Mouse (Mus musculus) hindbrain, embryonic 14.5 days (tissue): Measurements from ENCODE around the gene Fstl4. TPM values are rescaled to one million over a fixed set of nuclear protein-coding genes. Genes with fewer than 3 reads are reported as not detected.
A peak's percentile ranks its signal among the peaks of the same experiment; 100 is the strongest.

ENCODE experiments used
- ATAC-seq: fragments of 200-750 bp; cut with Nextera tagmentation; 2 replicates; pipeline ENCODE4 v1.8.0; 2017; ENCODE audit warnings: moderate number of reproducible peaks, mild to moderate bottlenecking, moderate TSS enrichment, moderate library complexity; ENCODE audit not compliant: low FRiP score
- DNase-seq: peaks from one replicate; pipeline ENCODE4 v3.0.0-alpha.2; 2015; ENCODE audit warnings: low spot score
- H3K27ac ChIP-seq: fragments of 300-500 bp; sonication (generic); 2 replicates; pipeline ENCODE4 v1.5.1; 2014; ENCODE audit warnings: mild to moderate bottlenecking, moderate library complexity
- H3K27me3 ChIP-seq: fragments of 300-500 bp; sonication (generic); 2 replicates; pipeline ENCODE4 v1.6.1; 2014; ENCODE audit warnings: mild to moderate bottlenecking, low read length, mixed read lengths; ENCODE audit not compliant: control insufficient read depth, insufficient read depth
- H3K36me3 ChIP-seq: fragments of 300-500 bp; sonication (generic); replicated peaks from 2 replicates; pipeline ENCODE4 v1.6.1; 2014; ENCODE audit not compliant: control insufficient read depth, insufficient read depth
- H3K4me1 ChIP-seq: fragments of 300-500 bp; sonication (generic); replicated peaks from 2 replicates; pipeline ENCODE4 v1.6.1; 2014; ENCODE audit warnings: antibody characterized with exemption, low read length, mixed read lengths; ENCODE audit not compliant: control insufficient read depth, insufficient read depth
- H3K4me2 ChIP-seq: fragments of 300-500 bp; sonication (generic); replicated peaks from 2 replicates; pipeline ENCODE4 v1.6.1; 2014; ENCODE audit warnings: mild to moderate bottlenecking, moderate library complexity
- H3K4me3 ChIP-seq: fragments of 300-500 bp; sonication (generic); replicated peaks from 2 replicates; pipeline ENCODE4 v1.5.1; 2014; ENCODE audit warnings: mild to moderate bottlenecking, low read length
- H3K9ac ChIP-seq: fragments of 300-500 bp; sonication (generic); 2 replicates; pipeline ENCODE4 v1.6.1; 2014
- H3K9me3 ChIP-seq: fragments of 300-500 bp; sonication (generic); 2 replicates; pipeline ENCODE4 v1.6.1; 2016; ENCODE audit warnings: low read length; ENCODE audit not compliant: control insufficient read depth
- WGBS: fragments of 180-500 bp; shearing (Covaris S2); extraction: QIAGEN DNeasy Blood & Tissue Kit; methylation state at CpG from one replicate; pipeline ENCODE4 v1.1.7; 2014; 5-methylcytosine and 5-hydroxymethylcytosine counted together
- polyA plus RNA-seq: library from polyadenylated mRNA; unstranded; fragments of >200 nt; fragmentation: Nextera tagmentation; extraction: Ambion mirVana; gene quantifications from 2 replicates; pipeline ENCODE4 v1.2.1, GENCODE M21; 2014

The Fstl4 gene
- polyA plus RNA-seq, 1 experiment from 2014 or later = 10.5 TPM

GRCm38 (mm10) chr11:53097870-53098269 is 333.4 kb downstream of the Fstl4 start:
- no peak overlapping the region for H3K4me2 ChIP-seq
- no peaks in the 10 kb centered on the region for H3K27me3 ChIP-seq
- no peaks in the 10 kb centered on the region for H3K36me3 ChIP-seq
- H3K9me3 ChIP-seq = no peaks in the 10 kb centered on the region
- DNase-seq (no peak), ATAC-seq (no peak)
- H3K27ac ChIP-seq = no peak overlapping the region
- H3K9ac ChIP-seq = no peak overlapping the region
- H3K4me3 ChIP-seq = no peak overlapping the region
- H3K4me1 ChIP-seq = no peaks in the 10 kb centered on the region
- WGBS = 93% methylated on average over 6 of the region's 6 CpGs

GRCm38 (mm10) chr11:53098780-53099198 is 334.4 kb downstream of the Fstl4 start:
- peak; percentile 34; the same call in 1 of the 2 replicates for ATAC-seq
- no peak overlapping the region for H3K4me3 ChIP-seq
- H3K9me3 ChIP-seq = no peaks in the 10 kb centered on the region
- H3K4me2 ChIP-seq = no peak overlapping the region
- no peak overlapping the region for H3K27ac ChIP-seq
- no peaks in the 10 kb centered on the region for H3K36me3 ChIP-seq
- 45% methylated on average over 3 of the region's 3 CpGs for WGBS
- H3K4me1 ChIP-seq = 0 out of 2 replicates have a peak, but pooled peaks cover 3% of the 10 kb centered on the region
- no peaks in the 10 kb centered on the region for H3K27me3 ChIP-seq
- H3K9ac ChIP-seq = no peak overlapping the region
- DNase-seq = no peak

GRCm38 (mm10) chr11:53099322-53099721 is 334.9 kb downstream of the Fstl4 start:
- Histone ChIP-seq H3K27me3 (no peaks in the 10 kb centered on the region), H3K4me1 (0 out of 2 replicates have a peak, but pooled peaks cover 5% of the 10 kb centered on the region), H3K9ac (no peak overlapping the region), H3K9me3 (no peaks in the 10 kb centered on the region), H3K4me3 (no peak overlapping the region), H3K4me2 (no peak overlapping the region), H3K27ac (no peak overlapping the region), H3K36me3 (no peaks in the 10 kb centered on the region)
- DNase-seq (no peak), ATAC-seq (no peak)
- WGBS = 89% methylated on average over 5 of the region's 5 CpGs

GRCm38 (mm10) chr11:53101732-53102131 is 337.3 kb downstream of the Fstl4 start:
- Histone ChIP-seq H3K4me1 (0 out of 2 replicates have a peak, but pooled peaks cover 5% of the 10 kb centered on the region), H3K27ac (no peak overlapping the region), H3K36me3 (no peaks in the 10 kb centered on the region), H3K9ac (no peak overlapping the region), H3K4me2 (no peak overlapping the region), H3K4me3 (no peak overlapping the region), H3K27me3 (no peaks in the 10 kb centered on the region), H3K9me3 (no peaks in the 10 kb centered on the region)
- WGBS = 90% methylated on average over 5 of the region's 5 CpGs
- no peak for DNase-seq
- no peak for ATAC-seq

GRCm38 (mm10) chr11:53103601-53104325 is 339.3 kb downstream of the Fstl4 start:
- no peaks in the 10 kb centered on the region for H3K9me3 ChIP-seq
- ATAC-seq (no peak), DNase-seq (no peak)
- H3K4me3 ChIP-seq = no peak overlapping the region
- 37% methylated on average over 10 of the region's 10 CpGs for WGBS
- no peaks in the 10 kb centered on the region for H3K36me3 ChIP-seq
- no peak overlapping the region for H3K27ac ChIP-seq
- no peak overlapping the region for H3K4me2 ChIP-seq
- H3K9ac ChIP-seq = no peak overlapping the region
- no peaks in the 10 kb centered on the region for H3K27me3 ChIP-seq
- 0 out of 2 replicates have a peak, but pooled peaks cover 5% of the 10 kb centered on the region for H3K4me1 ChIP-seq

- Histone ChIP-seq H3K4me1 (0 out of 2 replicates have a peak, but pooled peaks cover 8% of the 10 kb centered on the region), H3K9ac (no peak overlapping the region), H3K27ac (no peak overlapping the region), H3K4me3 (no peak overlapping the region), H3K36me3 (no peaks in the 10 kb centered on the region), H3K4me2 (no peak overlapping the region), H3K9me3 (no peaks in the 10 kb centered on the region), H3K27me3 (no peaks in the 10 kb centered on the region)
- DNase-seq = no peak
- ATAC-seq = no peak
- WGBS = 72% methylated on average over 5 of the region's 5 CpGs
Observed at GRCm38 (mm10) chr11:53107706-53108105, 343.3 kb downstream of the Fstl4 start.

GRCm38 (mm10) chr11:53108798-53109197 is 344.4 kb downstream of the Fstl4 start:
- H3K4me1 ChIP-seq = 0 out of 2 replicates have a peak, but pooled peaks cover 5% of the 10 kb centered on the region
- H3K36me3 ChIP-seq = no peaks in the 10 kb centered on the region
- no peak overlapping the region for H3K27ac ChIP-seq
- DNase-seq (no peak), ATAC-seq (no peak)
- H3K9ac ChIP-seq = no peak overlapping the region
- no peaks in the 10 kb centered on the region for H3K27me3 ChIP-seq
- no peak overlapping the region for H3K4me2 ChIP-seq
- H3K9me3 ChIP-seq = no peaks in the 10 kb centered on the region
- no peak overlapping the region for H3K4me3 ChIP-seq
- WGBS = 96% methylated on average over 6 of the region's 6 CpGs

- Histone ChIP-seq H3K9me3 (no peaks in the 10 kb centered on the region), H3K4me1 (0 out of 2 replicates have a peak, but pooled peaks cover 3% of the 10 kb centered on the region), H3K27me3 (no peaks in the 10 kb centered on the region), H3K27ac (no peak overlapping the region), H3K36me3 (no peaks in the 10 kb centered on the region), H3K4me3 (no peak overlapping the region), H3K9ac (no peak overlapping the region), H3K4me2 (no peak overlapping the region)
- no peak for ATAC-seq
- 65% methylated on average over 6 of the region's 6 CpGs for WGBS
- DNase-seq = no peak
Observed at GRCm38 (mm10) chr11:53109701-53110467, 345.4 kb downstream of the Fstl4 start.

- Histone ChIP-seq H3K27me3 (no peaks in the 10 kb centered on the region), H3K4me3 (no peak overlapping the region), H3K4me2 (no peak overlapping the region), H3K27ac (no peak overlapping the region), H3K4me1 (no peaks in the 10 kb centered on the region; the same call in 1 of the 2 replicates), H3K36me3 (no peaks in the 10 kb centered on the region), H3K9me3 (no peaks in the 10 kb centered on the region), H3K9ac (no peak overlapping the region)
- no peak for ATAC-seq
- DNase-seq = no peak
- 76% methylated on average over 4 of the region's 4 CpGs for WGBS
Observed at GRCm38 (mm10) chr11:53115711-53116110, 351.3 kb downstream of the Fstl4 start.
